Mouse (Mus musculus): ENCODE data around the gene Rgs3.

DNA sequence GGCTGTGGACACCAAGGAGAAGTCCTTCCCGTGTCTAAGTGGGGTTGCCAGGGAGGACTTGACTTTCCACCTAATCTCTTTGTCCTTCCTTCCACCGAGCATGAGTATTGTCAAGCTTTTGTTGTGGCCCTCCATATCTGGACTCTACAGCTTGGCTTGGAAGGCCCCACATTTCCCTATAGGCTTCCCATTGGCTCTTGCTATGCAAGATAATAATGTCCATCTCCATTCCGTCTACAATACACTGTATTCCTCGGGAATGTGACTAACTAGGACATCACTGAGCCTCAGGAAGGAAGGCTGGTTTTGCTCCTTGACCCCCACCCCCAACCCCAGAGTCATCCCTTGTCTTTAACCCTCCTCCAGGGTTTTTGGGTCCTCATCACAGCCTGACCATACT is 44.0 kb downstream of the Rgs3 start:
- TF ChIP-seq GATA1 (IDR thresholded peaks at IDR 0.05; ENCODE audit: borderline replicate concordance, low read length) (no peak), FLI1 (IDR thresholded peaks at IDR 0.05; ENCODE audit: low read length) (no peak)
